Mouse (Mus musculus): ENCODE results near the gene Dph3. TPM values are rescaled to one million over a fixed set of nuclear protein-coding genes. Genes with fewer than 3 reads are reported as not detected.

Gene Dph3
- 95.3 to 120 TPM (median 106 TPM) in 4 replicates for total RNA-seq (2023; ENCODE audit: inconsistent age)

GRCm38 (mm10) chr14:32085486-32086201, at the start of gene Dph3:
Dph3 (minus strand) TSS chr14:32085729.

GRCm38 (mm10) chr14:32084761-32085485, 606 bp downstream of the Dph3 start, which contains the start of gene Oxnad1:
Oxnad1 (plus strand) TSS chr14:32085374.

Other genes starting within 250 kb of the Dph3 start
- 0.12 TPM in 1 of 4 replicates, not detected in the others for gene Galnt15, start 56.7 kb downstream of the Dph3 start, total RNA-seq (2023; ENCODE audit: inconsistent age)
- gene Oxnad1, start 355 bp downstream of the Dph3 start, total RNA-seq (2023; ENCODE audit: inconsistent age), result 7.6 to 14.8 TPM (median 10.1 TPM) in 4 replicates
- not detected in 4 replicates for gene Msmb, start 56.3 kb upstream of the Dph3 start, total RNA-seq (2023; ENCODE audit: inconsistent age)
- 70.5 to 79.9 TPM (median 73.1 TPM) in 4 replicates for gene Ncoa4, start 74.1 kb upstream of the Dph3 start, total RNA-seq (2023; ENCODE audit: inconsistent age)
- gene Timm23, start 116.2 kb upstream of the Dph3 start, total RNA-seq (2023; ENCODE audit: inconsistent age), result 67.8 to 80.6 TPM (median 76.0 TPM) in 4 replicates
- 48.6 to 61.5 TPM (median 54.0 TPM) in 4 replicates for gene Parg, start 116.2 kb upstream of the Dph3 start, total RNA-seq (2023; ENCODE audit: inconsistent age)
- gene Ogdhl, start 236.3 kb upstream of the Dph3 start, total RNA-seq (2023; ENCODE audit: inconsistent age), result 0.35 to 0.63 TPM in 2 of 4 replicates, not detected in the others